Mouse (Mus musculus) small intestine, adult 2 months (tissue): ENCODE results near the gene Ccr1l1. TPM values are rescaled to one million over a fixed set of nuclear protein-coding genes. Genes with fewer than 3 reads are reported as not detected.
"Not testable (repeated sequence)": the region's sequence is repeated elsewhere in the genome, so short reads cannot be mapped to it uniquely, and the experiment has no call there.

ENCODE experiments used
- H3K27ac ChIP-seq: fragments of 200-500 bp; 2 replicates; pipeline ENCODE4 v1.5.1; 2012; ENCODE audit warnings: low read depth, low read length, control low read depth, inconsistent platforms; ENCODE audit not compliant: insufficient read depth
- H3K27me3 ChIP-seq: fragments of 200-500 bp; 2 replicates; pipeline ENCODE4 v1.6.1; 2012; ENCODE audit warnings: mild to moderate bottlenecking, moderate library complexity, low read length, inconsistent platforms; ENCODE audit not compliant: control insufficient read depth, insufficient read depth
- H3K36me3 ChIP-seq: fragments of 200-500 bp; 2 replicates; pipeline ENCODE4 v1.6.1; 2012; ENCODE audit warnings: mild to moderate bottlenecking, low read length, control low read depth, inconsistent platforms; ENCODE audit not compliant: control insufficient read depth, insufficient read depth
- H3K4me1 ChIP-seq: fragments of 200-500 bp; 2 replicates; pipeline ENCODE4 v1.6.1; 2012; ENCODE audit warnings: low read length, inconsistent platforms, mixed read lengths; ENCODE audit not compliant: control insufficient read depth, insufficient read depth, insufficient read length
- H3K4me3 ChIP-seq: fragments of 200-500 bp; 2 replicates; pipeline ENCODE4 v1.5.1; 2012; ENCODE audit warnings: low read depth, mild to moderate bottlenecking, control low read depth, inconsistent platforms, low read length, moderate library complexity
- CTCF ChIP-seq: fragments of 200-500 bp; IDR thresholded peaks from 2 replicates; pipeline ENCODE4 v1.5.1; 2012; ENCODE audit warnings: low read depth, mild to moderate bottlenecking, control low read depth, inconsistent platforms, low read length, moderate library complexity, mixed read lengths; ENCODE audit not compliant: insufficient replicate concordance, insufficient read length; ENCODE audit errors: extremely low read depth
- POLR2A ChIP-seq: fragments of 200-500 bp; IDR thresholded peaks from 2 replicates; pipeline ENCODE4 v1.6.1; 2012; ENCODE audit warnings: low read depth, mild to moderate bottlenecking, control low read depth, inconsistent platforms, low read length, moderate library complexity
- WGBS: fragments of 180-500 bp; shearing (Covaris S2); methylation state at CpG from one replicate; pipeline ENCODE4 v1.1.7; 2018; 5-methylcytosine and 5-hydroxymethylcytosine counted together
- polyA plus RNA-seq: library from polyadenylated mRNA; depleted of rRNA; stranded (reverse); fragments of >200 nt; gene quantifications from 2 replicates; pipeline ENCODE4 v1.2.3, GENCODE M21; 2012

The Ccr1l1 gene
- polyA plus RNA-seq, 1 experiment, result not detected

DNA sequence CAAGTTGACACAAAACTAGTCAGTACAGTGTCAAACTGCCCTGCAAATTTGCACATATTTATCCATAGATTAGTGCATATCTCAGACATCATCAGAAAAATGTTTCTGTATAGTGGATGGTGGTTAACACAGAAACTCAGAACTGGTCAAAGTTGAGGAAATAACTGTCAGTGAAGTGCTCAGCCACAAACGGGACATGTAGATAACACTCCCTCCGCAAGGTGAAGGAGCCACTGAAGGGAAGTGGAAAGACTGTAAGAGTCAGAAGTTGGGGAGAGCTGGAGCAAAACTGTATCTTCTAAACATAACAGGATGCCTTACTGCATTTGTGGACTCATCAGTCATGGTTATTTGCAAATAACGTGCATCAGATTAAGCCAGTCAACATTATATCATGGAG, 19.5 kb upstream of the Ccr1l1 start:
- 68% methylated on average over 3 of the region's 3 CpGs for WGBS
- no peak overlapping the region for H3K27ac ChIP-seq
- no peaks in the 10 kb centered on the region for H3K4me1 ChIP-seq
- H3K36me3 ChIP-seq, result no peaks in the 10 kb centered on the region
- H3K4me3 ChIP-seq, result no peak overlapping the region
- no peak for TF ChIP-seq POLR2A
- no peak for TF ChIP-seq CTCF
- H3K27me3 ChIP-seq, result no peaks in the 10 kb centered on the region

DNA sequence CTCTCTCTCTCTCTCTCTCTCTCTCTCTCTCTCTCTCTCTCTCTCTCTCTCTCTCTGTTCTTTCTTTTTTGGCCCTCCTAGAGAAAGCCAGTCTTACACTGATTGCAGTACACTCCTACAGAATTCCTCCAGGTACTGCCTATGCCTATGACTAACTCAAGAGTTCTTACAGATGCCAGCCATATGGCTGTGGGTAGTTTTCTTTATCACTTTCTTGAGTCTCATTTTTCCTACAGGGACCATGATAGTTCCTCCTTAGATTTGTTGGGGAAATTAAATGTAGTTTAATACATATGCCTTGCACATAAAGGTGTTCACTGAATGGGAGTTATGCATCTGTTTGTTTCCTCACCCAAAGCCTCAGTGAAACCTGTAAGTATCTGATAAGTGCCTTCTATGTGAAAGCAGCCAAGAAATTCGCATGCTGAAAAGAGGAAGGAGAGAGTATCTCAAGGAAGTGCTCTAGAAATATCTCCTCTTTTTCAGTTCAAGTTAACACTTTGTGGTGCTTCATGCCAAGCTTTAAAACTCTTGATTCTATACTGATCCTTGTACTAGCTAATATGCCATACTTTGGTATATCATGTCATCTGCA, 13.2 kb upstream of the Ccr1l1 start:
- no peaks in the 10 kb centered on the region for H3K36me3 ChIP-seq
- 11% methylated on average over 1 of the region's 1 CpGs for WGBS
- no peaks in the 10 kb centered on the region for H3K4me1 ChIP-seq
- no peak overlapping the region for H3K27ac ChIP-seq
- TF ChIP-seq POLR2A (no peak), CTCF (no peak)
- H3K27me3 ChIP-seq, result no peaks in the 10 kb centered on the region
- no peak overlapping the region for H3K4me3 ChIP-seq

DNA sequence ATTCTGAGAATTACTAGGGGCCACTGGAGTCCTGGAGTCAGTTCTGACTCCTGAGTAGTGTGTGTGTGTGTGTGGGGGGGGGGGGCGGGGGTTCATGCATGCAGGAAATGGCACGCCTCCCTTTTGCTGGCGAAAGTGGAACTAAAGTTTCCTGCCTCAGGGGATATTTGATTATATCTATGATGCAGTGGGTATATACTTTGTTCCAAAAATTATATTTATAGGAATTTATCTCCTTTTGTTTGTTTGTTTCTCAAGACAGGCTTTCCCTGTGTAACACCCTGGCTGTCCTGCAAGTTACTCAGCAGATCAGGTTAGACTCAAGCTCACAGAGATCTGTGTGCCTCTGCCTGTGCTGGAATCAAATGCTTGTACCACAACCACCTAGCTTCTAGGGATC, 11.5 kb upstream of the Ccr1l1 start:
- no peaks in the 10 kb centered on the region for H3K4me1 ChIP-seq
- H3K27ac ChIP-seq, result no peak overlapping the region
- TF ChIP-seq CTCF (no peak), POLR2A (no peak)
- WGBS, result 47% methylated on average over 3 of the region's 3 CpGs
- H3K27me3 ChIP-seq, result no peaks in the 10 kb centered on the region
- H3K36me3 ChIP-seq, result no peaks in the 10 kb centered on the region
- no peak overlapping the region for H3K4me3 ChIP-seq

- no peak for TF ChIP-seq CTCF
- TF ChIP-seq POLR2A, result no peak
- H3K36me3 ChIP-seq, result no peaks in the 10 kb centered on the region
- 70% methylated on average over 2 of the region's 2 CpGs for WGBS
- no peak overlapping the region for H3K27ac ChIP-seq
- no peaks in the 10 kb centered on the region for H3K4me1 ChIP-seq
- H3K4me3 ChIP-seq, result no peak overlapping the region
- no peaks in the 10 kb centered on the region for H3K27me3 ChIP-seq
These were observed 8.0 kb upstream of the Ccr1l1 start for GRCm38 (mm10) chr9:123986217-123986616.

GRCm38 (mm10) chr9:123984943-123985342, 6.7 kb upstream of the Ccr1l1 start:
- H3K27me3 ChIP-seq, result no peaks in the 10 kb centered on the region
- no peak overlapping the region for H3K4me3 ChIP-seq
- TF ChIP-seq POLR2A (no peak), CTCF (no peak)
- no peaks in the 10 kb centered on the region for H3K4me1 ChIP-seq
- H3K36me3 ChIP-seq, result no peaks in the 10 kb centered on the region
- H3K27ac ChIP-seq, result no peak overlapping the region

- TF ChIP-seq CTCF (no peak), POLR2A (no peak)
- 66% methylated on average over 1 of the region's 1 CpGs for WGBS
- Histone ChIP-seq H3K4me3 (no peak overlapping the region), H3K27ac (no peak overlapping the region), H3K36me3 (no peaks in the 10 kb centered on the region), H3K27me3 (no peaks in the 10 kb centered on the region), H3K4me1 (no peaks in the 10 kb centered on the region)
These were observed 4.5 kb upstream of the Ccr1l1 start for GRCm38 (mm10) chr9:123982720-123983119.

DNA sequence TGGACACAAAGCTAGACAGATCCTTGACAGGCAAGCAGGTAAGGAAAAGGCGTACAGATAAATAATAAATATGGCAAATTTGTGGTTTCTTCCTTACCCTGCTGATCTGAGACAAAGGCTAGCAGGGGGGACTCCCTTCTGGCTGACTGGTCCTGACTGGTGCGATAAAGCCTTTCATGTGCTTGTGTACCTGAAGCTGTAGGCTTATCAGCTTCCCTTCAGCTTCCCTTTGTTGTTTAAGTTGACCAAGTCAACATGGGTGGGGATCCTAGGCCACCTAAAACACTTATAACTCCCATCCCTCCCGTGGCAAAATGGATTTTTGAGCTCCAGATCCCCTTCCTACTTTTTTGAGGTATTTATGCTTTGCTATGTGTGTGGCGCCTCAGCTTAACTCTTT, 3.7 kb upstream of the Ccr1l1 start:
- no peaks in the 10 kb centered on the region for H3K27me3 ChIP-seq
- WGBS, result 69% methylated on average over 4 of the region's 4 CpGs
- TF ChIP-seq CTCF (no peak), POLR2A (no peak)
- no peaks in the 10 kb centered on the region for H3K4me1 ChIP-seq
- no peaks in the 10 kb centered on the region for H3K36me3 ChIP-seq
- no peak overlapping the region for H3K4me3 ChIP-seq
- no peak overlapping the region for H3K27ac ChIP-seq

DNA sequence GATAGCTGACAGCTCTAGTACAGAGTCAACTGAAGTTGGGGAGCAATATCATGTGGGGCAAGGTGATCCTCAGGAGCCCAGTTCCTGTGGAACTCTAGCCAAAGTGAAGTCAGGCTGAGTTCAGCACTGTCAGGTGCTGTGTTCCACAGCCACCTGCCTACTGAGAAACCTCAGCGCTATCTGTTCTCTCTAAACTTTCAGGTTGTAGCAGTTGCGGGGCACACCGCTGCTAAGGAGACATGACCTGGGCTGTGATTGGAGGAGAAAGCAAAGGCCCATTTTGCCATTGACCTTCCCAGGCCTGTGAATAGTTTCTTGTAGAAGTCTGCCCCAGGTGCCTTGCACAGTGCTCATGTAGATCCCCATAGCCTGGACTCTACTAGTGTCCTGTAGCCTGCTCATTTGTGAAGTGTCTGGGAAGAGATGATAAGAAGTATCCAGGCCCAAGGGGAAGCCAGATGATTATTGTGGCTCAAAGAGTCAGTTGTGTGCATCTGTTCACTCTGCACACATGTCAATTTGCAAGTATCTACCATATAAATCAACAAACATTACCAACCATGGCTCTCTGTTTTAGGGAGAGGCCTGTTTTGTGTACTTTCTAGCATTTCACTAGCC, 2.8 kb upstream of the Ccr1l1 start:
- no CpG with 5 or more reads among the region's 3 CpGs for WGBS
- H3K27ac ChIP-seq, H3K4me1 ChIP-seq, H3K36me3 ChIP-seq, H3K4me3 ChIP-seq, H3K27me3 ChIP-seq: not testable (repeated sequence)
